Mouse (Mus musculus): ENCODE data around the gene Rbm20.

Rbm20 gene

DNA sequence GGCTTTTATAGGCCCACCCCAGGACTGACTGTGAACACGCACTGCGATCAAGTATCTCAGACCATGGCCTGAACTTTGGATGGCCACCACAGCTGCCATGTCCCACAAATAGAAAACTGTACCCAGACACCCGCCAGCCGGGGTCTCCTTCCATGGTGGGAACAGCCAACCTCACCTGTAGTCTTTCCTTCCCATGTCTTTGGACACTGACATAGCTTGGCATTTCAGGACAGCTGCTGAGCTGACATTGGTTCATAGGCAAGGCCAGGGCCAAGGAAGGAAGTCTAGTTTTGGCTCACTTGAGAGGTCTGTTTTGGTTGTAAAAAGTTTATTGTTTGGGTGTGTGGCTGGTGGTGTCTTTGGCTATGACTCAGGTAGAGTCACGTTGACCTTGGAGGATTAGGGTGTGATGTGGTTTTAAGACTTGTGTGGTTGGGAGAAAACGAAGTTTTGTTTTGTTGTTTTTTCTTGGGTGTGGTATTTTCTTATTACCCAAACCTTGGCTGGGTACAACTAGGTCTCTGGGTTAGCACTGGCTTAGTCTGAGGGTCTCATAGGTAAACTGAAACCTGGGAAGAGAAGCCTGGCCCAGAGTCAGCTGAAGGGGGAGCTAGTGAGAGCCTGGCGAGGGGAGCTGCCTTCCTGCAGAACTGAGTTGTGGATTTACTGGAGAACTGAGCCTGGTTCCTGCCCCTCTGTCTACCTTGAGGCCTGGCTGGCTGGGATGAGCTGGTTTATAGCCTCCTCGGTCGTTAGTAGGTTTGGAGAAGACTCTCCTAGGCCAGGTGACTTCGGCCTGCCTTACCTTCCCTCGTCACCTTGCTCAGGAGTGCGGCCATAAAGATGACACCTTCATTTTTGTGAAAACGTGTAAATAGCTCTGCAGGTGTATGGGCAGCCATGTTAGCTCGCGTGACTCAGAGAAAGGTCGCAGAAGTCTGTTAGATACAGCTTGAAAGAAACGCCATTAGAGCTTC, 83.3 kb downstream of the Rbm20 start:
- DNase-seq: no peak

DNA sequence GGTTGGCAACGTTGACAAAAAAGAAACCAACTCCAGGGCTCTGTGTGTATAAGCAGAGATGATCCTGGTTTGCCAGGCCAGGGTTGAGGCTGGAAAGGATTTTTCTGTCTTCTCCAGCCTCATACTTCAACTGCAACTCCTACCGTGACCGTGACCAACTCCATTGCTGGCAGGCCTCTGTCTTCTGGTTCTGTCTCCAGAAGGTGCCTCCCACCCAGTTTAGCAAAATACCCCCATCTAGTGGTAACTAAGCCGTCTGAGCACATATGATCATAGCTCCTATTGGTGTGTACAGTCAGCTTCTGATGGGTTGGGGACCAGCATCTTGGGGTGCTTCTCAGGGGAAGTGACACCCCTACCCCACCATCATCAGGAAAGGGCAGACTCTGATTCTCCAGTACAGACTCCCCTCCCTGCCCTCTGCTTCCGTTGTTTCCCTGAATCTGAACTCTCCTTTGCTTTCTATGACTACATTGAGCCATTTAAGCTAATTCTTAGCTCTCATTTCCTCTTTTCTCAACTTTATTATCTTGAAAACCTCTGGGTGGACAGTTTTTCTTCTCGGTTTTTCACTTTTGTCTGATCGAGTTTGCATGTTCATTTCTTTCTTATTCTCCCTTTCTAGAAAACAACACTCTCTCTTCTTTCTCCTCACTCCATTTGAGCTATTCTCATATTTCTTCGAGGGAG, 85.8 kb downstream of the Rbm20 start:
- no peak for DNase-seq

DNA sequence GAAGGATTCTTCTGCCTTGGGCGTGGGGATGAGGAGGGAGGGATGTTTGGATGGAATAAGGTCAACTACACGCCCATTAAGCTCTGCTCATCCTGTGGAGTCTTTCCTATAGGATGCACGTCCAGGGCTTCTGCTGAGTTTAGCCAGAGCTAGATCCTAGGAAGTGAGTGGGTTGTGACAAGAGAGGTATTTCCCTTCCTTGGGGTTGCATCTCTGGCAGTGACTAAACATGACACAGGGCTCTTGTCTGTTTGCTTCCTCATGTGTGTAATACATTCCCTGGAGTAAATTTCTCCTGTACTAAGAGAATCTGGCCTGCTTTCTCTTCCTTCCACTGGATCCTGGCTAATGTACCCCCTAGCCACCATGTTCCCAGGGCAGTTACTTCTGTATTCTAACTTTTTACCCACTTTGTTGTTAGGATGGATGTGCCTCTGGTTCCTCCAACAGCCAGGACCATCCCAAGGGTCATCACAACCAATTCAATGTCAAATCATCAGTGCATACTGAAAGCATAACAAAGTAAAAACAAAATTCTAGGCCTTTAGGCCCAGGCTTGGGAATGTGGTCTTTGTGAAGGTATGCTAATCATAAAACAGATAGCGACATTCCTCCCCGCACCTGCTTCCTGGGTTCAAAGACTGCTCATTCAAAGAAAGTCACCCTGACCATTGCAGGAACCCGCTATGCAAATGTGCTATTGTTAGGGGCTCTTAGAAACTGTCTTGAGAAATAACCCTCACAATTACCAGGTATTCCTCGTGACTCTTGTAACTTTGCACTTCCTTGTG, 87.8 kb downstream of the Rbm20 start:
- DNase-seq: no peak

DNA sequence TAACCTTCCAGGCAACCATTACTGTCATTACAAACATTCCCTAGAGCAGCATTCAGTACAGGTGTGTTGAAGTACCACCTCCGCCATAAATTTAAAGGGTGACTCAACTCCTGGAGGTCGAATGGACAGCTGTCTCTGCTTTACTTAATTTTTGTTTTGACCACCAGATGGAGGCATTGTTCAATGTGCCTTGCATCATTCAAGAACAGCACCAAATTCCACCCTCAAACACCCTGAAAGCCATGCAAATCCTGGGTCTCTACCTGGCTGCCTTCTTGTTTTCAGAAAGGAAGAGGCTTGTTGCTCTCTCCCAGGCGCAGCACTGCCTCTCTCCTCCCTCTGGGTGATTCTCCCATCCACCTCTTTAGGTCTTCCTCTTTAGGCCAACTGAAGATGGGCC, 91.4 kb downstream of the Rbm20 start:
- no peak for DNase-seq

DNA sequence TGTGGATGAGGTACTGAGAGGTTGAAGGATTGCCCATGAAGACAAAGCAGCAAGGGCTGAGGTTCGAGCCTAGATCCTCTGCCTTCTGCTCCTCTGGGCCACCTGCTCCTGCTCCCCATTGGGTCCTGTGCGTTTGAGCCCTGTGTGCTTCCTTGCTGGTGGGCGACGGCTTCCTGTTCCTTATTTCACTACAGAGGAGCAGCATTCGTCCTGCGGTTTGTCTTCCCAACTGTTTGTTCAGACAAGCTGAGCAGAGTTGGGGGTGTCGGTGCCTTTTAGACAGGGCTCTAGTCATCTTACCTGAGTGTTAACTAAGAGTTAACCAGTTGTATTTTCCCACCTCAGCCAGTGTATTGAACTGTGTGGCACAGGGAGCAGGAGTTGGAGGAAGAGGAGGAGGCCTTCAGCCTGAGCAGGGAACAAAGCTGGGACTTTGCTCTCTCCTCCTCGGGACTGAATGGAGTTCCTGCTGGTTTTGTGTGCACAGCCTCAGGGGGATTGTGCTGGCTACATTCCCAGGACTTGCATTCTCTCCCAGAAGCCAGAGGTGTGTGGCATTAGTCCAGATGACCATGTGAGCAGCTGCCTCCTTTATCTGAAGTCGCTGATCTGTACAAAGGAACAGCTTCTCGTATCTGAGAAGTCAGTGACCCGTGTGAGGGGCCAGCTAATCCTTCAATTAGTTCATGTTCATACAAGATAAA, 97.0 kb downstream of the Rbm20 start:
- DNase-seq: peak; percentile 23 to 44

DNA sequence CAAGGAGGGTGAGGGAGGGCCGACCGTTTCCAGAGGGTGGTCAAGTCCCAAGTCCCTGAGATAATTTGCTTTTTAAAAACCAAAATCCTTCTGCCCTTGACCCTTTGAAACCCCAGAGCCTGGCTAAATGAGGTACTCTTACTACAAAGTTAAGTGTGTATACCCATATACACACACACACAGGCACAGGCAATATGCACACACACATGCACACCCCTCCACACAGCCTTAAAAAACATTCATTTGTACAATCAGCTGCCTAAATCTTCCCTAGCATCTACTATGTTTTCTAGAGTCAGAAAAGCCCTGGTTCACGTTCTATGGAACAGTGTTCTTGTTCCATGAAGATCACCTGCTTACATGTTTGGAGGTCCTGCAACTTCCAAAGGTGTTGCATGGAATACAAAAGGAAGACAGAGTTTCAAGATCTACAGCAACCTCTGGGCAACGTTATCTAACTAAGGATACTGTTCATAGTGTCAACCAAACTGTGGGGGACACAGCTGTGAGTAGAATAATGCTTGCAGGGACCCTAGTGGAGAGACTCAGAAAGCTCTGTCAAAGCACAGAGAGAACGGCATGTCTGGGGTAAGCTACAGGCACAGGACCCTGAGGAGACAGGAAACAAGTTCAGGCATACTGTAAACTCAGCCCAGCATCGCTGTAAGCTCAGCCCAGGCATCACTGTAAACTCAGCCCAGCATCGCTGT, 97.7 kb downstream of the Rbm20 start:
- no peak for DNase-seq

DNA sequence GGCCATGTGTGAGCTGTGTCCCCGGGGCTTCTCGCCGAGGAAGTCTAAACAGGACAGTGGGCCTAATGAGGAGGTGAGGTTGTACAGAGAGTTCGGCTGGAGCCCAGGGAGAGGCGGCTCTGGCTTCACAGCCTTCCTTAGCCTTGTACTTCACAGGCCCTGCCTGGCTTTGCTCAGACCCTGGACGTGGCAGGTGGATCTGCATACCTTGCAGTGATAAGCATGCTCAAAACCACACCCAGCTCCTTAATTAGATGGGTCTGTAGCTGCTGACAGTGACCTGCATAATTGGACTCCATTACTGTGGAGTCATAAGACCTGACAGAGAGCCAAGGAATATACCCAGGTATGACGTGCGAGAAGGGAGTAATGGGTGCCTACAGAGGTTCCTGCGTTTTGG, 102.3 kb downstream of the Rbm20 start:
- no peak for DNase-seq

DNA sequence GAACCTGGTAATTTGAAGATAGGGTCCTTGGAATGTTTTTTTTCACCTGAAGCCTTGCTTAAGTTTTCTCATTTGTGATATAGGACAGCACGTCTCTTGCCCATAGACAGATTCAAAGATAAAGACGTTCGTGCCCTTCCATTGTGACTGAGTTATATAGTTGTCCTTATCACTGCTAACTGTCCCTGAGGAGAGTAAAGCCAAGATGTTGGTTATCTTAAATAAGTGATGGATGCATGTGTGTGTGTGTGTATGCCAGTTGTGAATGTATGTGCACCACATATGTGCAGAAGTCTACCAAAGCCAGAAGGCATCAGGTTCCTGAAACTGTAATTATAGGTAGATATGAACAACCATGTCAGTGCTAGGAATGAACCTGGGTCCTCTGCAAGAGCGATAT, 102.7 kb downstream of the Rbm20 start:
- no peak for DNase-seq

DNA sequence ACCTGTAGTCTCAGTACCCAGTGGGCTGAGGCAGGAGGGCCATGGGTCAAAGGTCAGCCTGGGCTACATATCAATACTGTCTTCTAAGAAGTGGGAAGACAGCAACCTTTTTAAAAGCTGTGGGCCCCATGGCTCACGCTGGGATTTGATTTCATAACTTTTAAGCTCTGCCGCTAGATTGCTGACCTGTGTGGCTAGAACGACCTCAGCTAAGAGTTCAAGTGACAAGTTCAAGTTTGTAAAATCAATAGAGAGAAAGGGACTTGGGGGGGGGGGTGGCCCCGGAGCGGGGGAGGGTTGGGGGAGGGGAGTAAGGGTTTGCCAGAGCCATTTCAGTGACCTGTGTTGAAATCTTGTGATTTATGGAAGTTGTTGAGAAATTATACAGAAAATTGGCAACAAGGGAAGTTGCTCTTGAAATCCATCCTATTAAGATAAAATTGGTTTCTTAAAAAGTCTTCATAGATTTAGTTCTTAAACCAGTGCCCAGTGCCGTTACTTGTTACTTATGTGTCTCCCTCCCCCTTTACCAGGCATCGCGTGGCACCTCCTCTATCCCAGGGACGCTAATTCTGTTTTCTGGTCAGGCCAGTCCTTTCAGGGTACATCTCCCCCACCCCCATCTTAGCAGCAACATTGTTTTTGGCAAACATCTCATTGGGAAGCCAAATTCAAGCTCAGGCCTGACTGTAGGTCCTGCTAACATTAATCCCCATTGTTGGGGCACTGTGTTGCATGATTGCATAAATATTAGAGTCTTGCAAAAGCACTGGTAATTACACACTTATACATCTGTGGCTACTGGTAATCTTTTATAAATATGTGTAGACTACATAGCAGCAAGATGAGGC, 103.9 kb downstream of the Rbm20 start:
- no peak for DNase-seq

DNA sequence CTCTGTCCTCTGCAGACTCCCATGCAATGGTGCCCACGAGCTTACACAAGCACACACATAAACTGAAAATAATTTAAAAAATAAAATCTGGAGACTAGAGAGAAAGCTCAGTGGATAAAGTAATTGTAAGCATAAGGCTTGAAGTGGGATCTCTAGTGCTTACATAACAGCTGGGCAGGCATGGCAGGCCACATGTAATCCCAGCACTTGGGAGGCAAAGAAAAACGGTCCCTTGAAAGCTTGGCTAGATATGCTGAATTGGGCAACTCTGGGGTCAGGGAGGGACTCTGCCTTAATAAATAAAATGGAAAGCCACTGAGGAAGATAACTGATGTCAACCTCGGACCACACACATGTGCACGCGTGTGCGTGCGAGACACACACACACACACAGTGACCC, 104.7 kb downstream of the Rbm20 start:
- DNase-seq: no peak

DNA sequence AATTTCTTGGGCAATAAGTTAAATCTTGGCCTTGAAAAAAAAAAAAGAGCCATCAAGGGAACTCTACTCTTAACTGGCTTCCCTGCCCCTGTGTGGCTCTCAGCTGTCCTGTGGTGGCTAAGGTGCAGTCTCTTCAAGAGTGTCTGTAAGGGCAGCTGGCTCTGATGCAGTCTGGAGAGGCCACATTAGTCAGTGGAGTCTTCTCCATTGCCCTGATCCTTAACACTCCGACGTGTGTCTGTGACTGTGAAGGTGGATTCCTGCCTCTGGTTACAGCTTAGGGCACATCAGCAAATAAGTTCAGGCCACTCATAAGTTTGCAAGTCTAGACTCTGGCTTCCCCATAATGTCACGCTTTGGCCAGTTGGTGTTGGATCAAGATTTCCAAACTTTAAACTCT, 108.2 kb downstream of the Rbm20 start:
- DNase-seq: no peak

DNA sequence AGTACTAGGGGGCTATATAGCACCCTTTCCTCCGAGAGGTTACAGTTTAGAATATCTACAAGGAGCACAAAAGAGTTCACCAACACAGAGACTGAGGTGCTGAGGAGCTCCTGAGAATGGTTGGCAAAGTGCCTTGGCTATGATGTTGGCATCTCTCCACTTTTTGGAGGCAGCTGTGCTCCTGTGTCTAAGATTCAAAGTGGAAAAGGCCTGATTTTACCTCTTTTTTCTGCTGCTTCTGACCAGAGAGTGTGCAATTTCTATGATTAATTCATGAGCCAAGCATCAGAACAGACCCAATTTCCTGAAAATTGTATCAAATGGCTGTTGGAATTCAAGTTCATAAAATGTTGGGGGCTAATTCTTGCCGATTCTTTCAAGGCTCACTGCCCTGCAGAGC, 109.1 kb downstream of the Rbm20 start:
- DNase-seq: no peak

DNA sequence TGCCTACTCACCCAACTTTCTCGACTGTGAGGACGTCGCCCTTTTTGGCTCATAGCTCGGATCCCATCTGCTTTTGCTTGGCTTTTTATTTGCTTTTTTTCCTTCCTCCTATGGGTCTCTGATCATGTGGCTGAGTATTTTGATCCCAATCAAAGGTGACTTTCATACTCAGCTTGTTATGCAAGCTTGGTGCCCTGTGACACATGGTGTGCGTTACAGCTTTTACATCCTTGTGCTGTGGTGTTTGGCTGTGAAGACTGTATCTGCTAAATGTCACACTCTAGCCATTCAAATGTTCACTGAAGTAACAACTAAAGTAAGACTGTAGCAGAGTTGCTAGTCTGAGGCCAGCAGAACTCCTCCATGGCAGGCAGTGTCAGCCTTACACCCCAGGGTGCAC, 109.7 kb downstream of the Rbm20 start:
- DNase-seq: no peak

DNA sequence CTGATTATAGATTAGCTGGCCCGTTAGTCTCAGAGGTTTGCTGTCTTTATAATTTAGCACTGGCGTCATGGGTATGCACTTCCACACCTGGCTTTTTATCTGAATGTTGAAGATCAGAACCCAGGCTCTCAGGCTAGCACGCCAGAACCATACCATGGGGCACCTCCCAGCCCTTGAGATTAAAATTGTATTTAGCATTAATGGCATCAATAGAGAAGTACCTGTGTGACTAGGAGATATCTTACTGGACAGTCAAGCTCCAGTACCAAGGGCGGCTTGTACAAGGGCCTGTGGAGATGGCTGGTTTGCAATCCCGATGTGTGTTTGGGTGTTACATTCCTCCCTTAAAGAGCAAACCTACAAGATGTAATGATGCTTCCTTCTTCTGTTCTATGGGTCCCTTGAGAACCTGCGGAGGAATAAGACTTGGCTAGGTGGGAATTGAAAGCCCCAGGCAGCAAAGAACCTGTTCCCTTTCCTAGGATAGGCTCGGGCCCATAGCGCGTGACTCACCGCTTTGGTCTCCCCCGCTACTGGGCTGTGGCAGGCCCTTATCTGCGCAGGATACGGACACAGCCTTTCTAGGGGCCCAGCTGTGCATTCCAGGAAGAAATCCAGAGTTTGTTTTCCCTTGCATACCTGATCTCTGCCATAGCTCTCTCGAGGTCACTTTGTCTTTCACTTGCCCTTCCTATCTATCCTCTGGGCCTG, 111.7 kb downstream of the Rbm20 start:
- no peak for DNase-seq

DNA sequence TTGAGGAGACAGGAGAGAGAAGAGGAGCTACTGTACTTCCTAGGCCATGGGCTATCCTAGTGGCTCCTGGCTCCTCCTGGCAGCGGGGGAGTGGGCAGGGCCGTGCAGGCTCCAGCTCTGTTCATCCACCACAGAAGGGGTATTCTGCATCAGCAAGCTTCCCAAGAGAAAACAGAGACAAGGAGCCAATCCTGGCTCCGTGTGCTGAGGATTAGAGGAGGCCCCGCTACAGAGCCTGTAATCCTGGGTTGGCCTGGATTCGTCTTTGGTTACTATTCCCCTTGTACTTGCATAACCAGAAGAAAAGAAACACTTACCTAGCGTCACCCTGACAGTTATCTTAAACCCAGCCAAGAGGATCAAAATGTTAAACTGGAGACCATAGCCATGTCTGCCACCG, 112.5 kb downstream of the Rbm20 start:
- DNase-seq: no peak

DNA sequence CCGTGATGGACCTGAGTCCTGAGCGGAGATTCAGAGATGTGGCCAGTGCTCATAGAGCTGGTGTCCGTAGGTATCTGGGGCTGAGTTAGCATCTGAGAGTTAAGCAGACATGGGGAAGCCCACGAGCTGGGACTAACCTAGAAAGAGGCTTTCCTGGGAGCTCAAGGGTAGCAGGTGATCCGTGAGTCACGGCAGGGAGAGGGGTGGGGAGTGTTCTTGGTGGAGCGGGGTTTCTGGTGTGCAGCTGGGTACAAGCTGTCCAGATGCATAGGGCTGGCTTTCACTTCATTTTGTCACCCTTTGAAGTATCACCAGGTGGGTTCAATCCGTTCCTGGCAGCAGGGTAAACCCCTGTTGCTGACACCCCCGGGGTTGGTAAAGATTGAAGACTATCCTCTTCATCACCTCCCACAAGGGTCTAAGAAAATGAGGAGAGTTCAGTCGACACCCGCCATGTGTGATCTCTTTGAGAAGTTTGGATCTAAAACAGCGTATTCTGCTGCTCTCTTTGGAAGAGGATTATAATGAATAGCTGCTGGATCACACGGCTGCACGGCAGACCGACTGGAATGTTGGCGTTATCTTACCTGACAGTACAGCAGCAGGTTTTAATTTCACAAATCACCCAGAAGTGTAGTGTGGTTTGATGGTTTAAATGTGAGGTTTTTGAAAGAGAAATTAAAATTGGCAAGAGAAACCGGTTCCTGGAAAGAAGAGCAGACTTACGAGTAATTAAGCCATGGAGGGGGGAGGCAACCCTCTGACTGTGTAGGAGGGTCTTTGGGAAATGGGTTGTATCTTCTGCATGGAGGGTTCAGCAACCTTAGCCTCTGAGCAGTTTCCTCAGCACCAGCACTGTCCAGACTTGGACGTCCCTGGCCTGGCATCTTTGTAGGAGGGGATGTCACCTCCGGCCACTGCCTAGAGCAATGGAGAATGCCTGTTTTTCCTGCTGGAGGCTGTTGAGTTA, 114.9 kb downstream of the Rbm20 start:
- DNase-seq: peak in 1 of 2 experiments; percentile 35

DNA sequence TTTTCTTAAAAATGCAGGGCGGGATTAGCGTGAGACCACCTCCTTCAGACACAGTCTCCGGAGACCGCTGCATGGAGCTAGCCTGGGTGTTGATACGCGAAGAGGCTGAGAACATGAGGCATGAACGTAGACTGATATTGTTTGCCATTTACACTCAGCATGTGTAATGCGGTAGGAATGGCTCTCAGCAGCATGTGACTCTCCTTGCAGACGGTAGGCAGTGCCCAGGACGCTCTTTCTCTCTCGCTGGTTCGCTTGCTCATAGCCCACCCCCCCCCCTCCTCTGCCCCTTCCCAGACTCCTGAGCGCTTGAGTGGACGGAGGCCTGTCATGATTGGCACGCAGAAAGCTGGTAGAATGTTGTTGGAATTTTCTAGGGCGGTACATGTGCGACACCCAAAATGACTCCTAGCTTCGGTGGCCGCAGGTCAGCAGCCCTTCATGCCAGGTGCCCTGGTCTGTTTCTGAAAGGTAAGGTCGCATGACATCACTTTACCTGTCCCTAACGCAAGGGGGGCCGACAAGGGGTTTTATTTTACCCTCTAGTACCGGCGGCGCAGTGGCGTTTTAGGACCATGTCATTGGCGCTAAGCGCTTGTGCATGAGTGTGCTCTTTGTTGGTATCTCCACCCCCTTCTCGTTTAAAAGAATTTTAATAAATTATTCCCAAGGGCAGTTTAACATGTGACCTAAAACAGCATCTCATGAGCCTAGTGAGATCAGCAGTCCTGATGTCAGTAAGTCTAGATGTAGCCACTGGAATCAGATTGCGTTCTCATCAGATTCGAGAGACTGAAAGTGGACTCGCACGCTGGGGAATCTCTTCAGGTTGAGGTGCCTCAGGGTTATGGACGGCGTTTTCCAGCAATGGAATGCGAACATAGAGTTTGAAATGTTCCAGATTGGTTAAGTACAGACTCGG, 116.1 kb downstream of the Rbm20 start:
- DNase-seq: no peak

Data from thymus, adult 18-20 months (tissue).